Mouse (Mus musculus) heart, postnatal 0 days (tissue): ENCODE results near the gene Gm13694.
"Not testable (repeated sequence)": the region's sequence is repeated elsewhere in the genome, so short reads cannot be mapped to it uniquely, and the experiment has no call there.

Experiments used
- CTCF ChIP-seq: IDR thresholded peaks from 2 replicates; pipeline ENCODE4 v1.5.1; 2016; ENCODE audit warnings: antibody characterized with exemption, control low read depth, low read depth
- EP300 ChIP-seq: IDR thresholded peaks from 2 replicates; pipeline ENCODE4 v1.6.1; 2016; ENCODE audit warnings: antibody characterized with exemption, low read depth

GRCm38 (mm10) chr2:83993639-83994255, 15.0 kb downstream of the Gm13694 start:
- not testable (repeated sequence) for TF ChIP-seq CTCF, EP300
